Mouse (Mus musculus): ENCODE data around the gene Ptpn13.

- TF ChIP-seq CTCF (conservative IDR thresholded peaks at IDR 0.05 in 1 of 2, IDR thresholded peaks at IDR 0.05 in 1 of 2; ENCODE audit: low read depth in 2 of 2, low read length in 2 of 2) (no peak), MEF2A (IDR thresholded peaks at IDR 0.05; ENCODE audit: borderline replicate concordance, low read depth, low read length) (no peak), BHLHE40 (IDR thresholded peaks at IDR 0.05; ENCODE audit: low read depth, low read length) (no peak), MAX (IDR thresholded peaks at IDR 0.05; ENCODE audit: low read length) (no peak), ETS1 (conservative IDR thresholded peaks at IDR 0.05; ENCODE audit: low read depth, low read length) (no peak), ZNF384 (IDR thresholded peaks at IDR 0.05; ENCODE audit: low read depth, low read length) (no peak), SIN3A (IDR thresholded peaks at IDR 0.05; ENCODE audit: low read length) (no peak), USF1 (IDR thresholded peaks at IDR 0.05; ENCODE audit: low read depth, low read length) (no peak), E2F4 (IDR thresholded peaks at IDR 0.05; ENCODE audit: insufficient replicate concordance, low read depth, low read length) (no peak), TBP (conservative IDR thresholded peaks at IDR 0.05; ENCODE audit: low read depth, low read length) (no peak), MAZ (IDR thresholded peaks at IDR 0.05; ENCODE audit: low read depth, low read length) (no peak), MYC (IDR thresholded peaks at IDR 0.05; ENCODE audit: low read depth, low read length) (no peak)
These were observed 112.4 kb downstream of the Ptpn13 start for GRCm38 (mm10) chr5:103537429-103537828.

Data from CH12.LX (cell line).